Mouse (Mus musculus) liver, postnatal 0 days (tissue): ENCODE measurements around the gene Ctss.

Experiments
- CTCF ChIP-seq: sonication (generic); IDR thresholded peaks from 2 replicates; pipeline ENCODE4 v1.5.1; 2016; ENCODE audit warnings: antibody characterized with exemption, low read depth
- EP300 ChIP-seq: IDR thresholded peaks from 2 replicates; pipeline ENCODE4 v1.6.1; 2016; ENCODE audit warnings: antibody characterized with exemption, low read depth, mild to moderate bottlenecking

DNA sequence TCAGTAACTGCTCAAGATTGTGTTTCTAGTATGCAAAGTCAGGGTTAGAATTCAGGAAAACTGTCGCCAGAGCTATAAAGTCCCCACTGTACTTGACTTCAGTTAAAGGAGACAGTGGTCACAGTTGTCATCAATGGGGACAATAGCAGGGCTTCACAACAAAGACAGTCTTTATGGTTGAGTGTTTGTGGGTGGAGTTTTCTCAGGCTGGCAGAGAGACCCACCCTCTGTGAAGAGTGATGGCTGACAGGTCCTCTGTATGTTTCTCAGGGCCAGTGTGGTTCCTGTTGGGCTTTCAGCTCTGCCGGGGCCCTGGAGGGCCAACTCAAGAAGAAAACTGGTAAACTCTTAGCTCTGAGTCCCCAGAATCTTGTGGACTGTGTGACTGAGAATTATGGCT lies 24.3 kb upstream of the Ctss start:
- TF ChIP-seq CTCF (no peak), EP300 (no peak)
